ENCODE assay signal across 7 mouse cellular contexts in genomic region chr2:75657907-75658691, GRCm38 (mm10). TPM values are rescaled to one million over a fixed set of nuclear protein-coding genes. Genes with fewer than 3 reads are reported as not detected.
DNase-seq lines count a peak whose midpoint lies in the region; ATAC-seq and TF ChIP-seq lines count a peak whose summit lies in the region.

No protein-coding gene starts in this region.

- TF ChIP-seq EP300 in MEL (IDR thresholded peaks at IDR 0.05; ENCODE audit: low read depth in 1 of 2, low read length in 2 of 2) = no peak

- peaks cover 41% of the 10 kb centered on the region for H3K79me2 ChIP-seq in MEL (ENCODE audit: control insufficient read depth, insufficient read depth, low read length, poor library complexity)

- peaks cover 3 to 13% of the 10 kb centered on the region in 2 experiments; a peak in 3 of 4 replicates for H3K4me1 ChIP-seq in MEL (ENCODE audit: control insufficient read depth in 1 of 2, insufficient read depth in 2 of 2, low read length in 2 of 2)
- H3K4me1 ChIP-seq in embryonic facial prominence, embryonic 14.5 days (ENCODE audit: control insufficient read depth, insufficient read depth, low read length) = peaks cover 14% of the 10 kb centered on the region
- H3K4me1 ChIP-seq in liver, embryonic 15.5 days (replicated peaks) = peaks cover 37% of the 10 kb centered on the region

- H3K27me3 ChIP-seq in MEL (ENCODE audit: control insufficient read depth in 1 of 2, insufficient read depth in 2 of 2, low read length in 2 of 2) = no peaks in the 10 kb centered on the region
- no peaks in the 10 kb centered on the region for H3K27me3 ChIP-seq in embryonic facial prominence, embryonic 14.5 days (replicated peaks; ENCODE audit: control insufficient read depth, insufficient read depth, low read length)
- no peaks in the 10 kb centered on the region for H3K27me3 ChIP-seq in liver, embryonic 15.5 days

- no peak; a peak in 1 of 4 replicates for TF ChIP-seq POLR2A in MEL (IDR thresholded peaks at IDR 0.05; ENCODE audit: control insufficient read depth in 1 of 2, insufficient read depth in 1 of 2, low read depth in 1 of 2, low read length in 2 of 2, poor library complexity in 1 of 2)

- ATAC-seq in embryonic facial prominence, embryonic 14.5 days (ENCODE audit: low read depth) = no peak
- no peak for ATAC-seq in liver, embryonic 15.5 days (ENCODE audit: insufficient read depth)

- peaks cover 17 to 29% of the 10 kb centered on the region in 2 experiments for H3K36me3 ChIP-seq in MEL (ENCODE audit: control insufficient read depth in 1 of 2, insufficient read depth in 2 of 2, low read length in 2 of 2)
- peaks cover 20% of the 10 kb centered on the region for H3K36me3 ChIP-seq in embryonic facial prominence, embryonic 14.5 days (ENCODE audit: control insufficient read depth, insufficient read depth, low read length)
- H3K36me3 ChIP-seq in liver, embryonic 15.5 days (replicated peaks) = peaks cover 25% of the 10 kb centered on the region

- peak overlapping the region; percentile 71 for H3K4me2 ChIP-seq in embryonic facial prominence, embryonic 14.5 days (ENCODE audit: low read depth, low read length)
- peak overlapping the region; percentile 84 for H3K4me2 ChIP-seq in liver, embryonic 15.5 days

- H3K9me3 ChIP-seq in MEL (replicated peaks; ENCODE audit: insufficient read depth, low read length) = no peaks in the 10 kb centered on the region
- H3K9me3 ChIP-seq in embryonic facial prominence, embryonic 14.5 days (ENCODE audit: control insufficient read depth, low read length) = no peaks in the 10 kb centered on the region
- no peaks in the 10 kb centered on the region for H3K9me3 ChIP-seq in liver, embryonic 15.5 days (replicated peaks)

- peak overlapping the region; percentile 100 for H3K9ac ChIP-seq in MEL (ENCODE audit: control insufficient read depth, low read depth, low read length, poor library complexity, severe bottlenecking)
- peak overlapping the region; percentile 84 for H3K9ac ChIP-seq in embryonic facial prominence, embryonic 14.5 days (ENCODE audit: low read depth, low read length)
- H3K9ac ChIP-seq in liver, embryonic 15.5 days = peak overlapping the region; percentile 87

- peak overlapping the region; percentile 70 to 99 for H3K4me3 ChIP-seq in MEL (ENCODE audit: control insufficient read depth in 1 of 2, insufficient read depth in 1 of 2, low read depth in 2 of 2, low read length in 2 of 2)
- H3K4me3 ChIP-seq in embryonic facial prominence, embryonic 14.5 days (ENCODE audit: low read depth, low read length) = peak overlapping the region; percentile 95
- peak overlapping the region; percentile 95 for H3K4me3 ChIP-seq in liver, embryonic 15.5 days (replicated peaks)

- H3K27ac ChIP-seq in MEL (ENCODE audit: control insufficient read depth, low read depth, low read length) = peak overlapping the region; percentile 98
- peak overlapping the region; percentile 99 for H3K27ac ChIP-seq in embryonic facial prominence, embryonic 14.5 days (replicated peaks; ENCODE audit: low read depth, low read length)
- H3K27ac ChIP-seq in liver, embryonic 15.5 days (replicated peaks) = peak overlapping the region; percentile 91

- TF ChIP-seq RAD21 in MEL (IDR thresholded peaks at IDR 0.05; ENCODE audit: low read depth, low read length) = no peak

- 3% methylated on average over 18 of the region's 18 CpGs for WGBS in embryonic facial prominence, embryonic 14.5 days
- WGBS in liver, embryonic 15.5 days (ENCODE audit: insufficient replicate concordance) = 7% methylated on average over 18 of the region's 18 CpGs

- DNase-seq in A20 (ENCODE audit: low read depth, low spot score) (peak; percentile 58), MEL (ENCODE audit: low read depth, low spot score) (peak; percentile 43)
- peak; percentile 46 for DNase-seq in embryonic facial prominence, embryonic 14.5 days (ENCODE audit: low spot score)
- peak; percentile 53 for DNase-seq in induced T-regulatory cell, adult 2 months (ENCODE audit: low read depth)
- DNase-seq in ovary, postnatal 36 days (ENCODE audit: low spot score) = peak; percentile 49
- no peak for DNase-seq in right cerebral cortex, postnatal 14 days

- TF ChIP-seq CTCF in MEL (IDR thresholded peaks at IDR 0.05 in 2 of 3, conservative IDR thresholded peaks at IDR 0.05 in 1 of 3; ENCODE audit: control insufficient read depth in 1 of 3, insufficient read depth in 1 of 3, low read depth in 2 of 3, low read length in 3 of 3, poor library complexity in 1 of 3, severe bottlenecking in 1 of 3) = no peak

TF ChIP-seq in MEL, 35 proteins besides CTCF, POLR2A, EP300 and RAD21:
- peak; percentile 90 for TF ChIP-seq POLR2AphosphoS2 (IDR thresholded peaks at IDR 0.05; ENCODE audit: low read length)
- peak; percentile 98 for TF ChIP-seq CHD1 (IDR thresholded peaks at IDR 0.05; ENCODE audit: low read depth, low read length)
- no peak for TF ChIP-seq NELFE (IDR thresholded peaks at IDR 0.05; ENCODE audit: low read depth, low read length)
- no peak for TF ChIP-seq MYB (IDR thresholded peaks at IDR 0.05; ENCODE audit: low read depth, low read length)
- TF ChIP-seq ZKSCAN1 (IDR thresholded peaks at IDR 0.05; ENCODE audit: low read depth, low read length) = no peak
- no peak for TF ChIP-seq HCFC1 (IDR thresholded peaks at IDR 0.05; ENCODE audit: low read depth, low read length)
- TF ChIP-seq MAZ (IDR thresholded peaks at IDR 0.05; ENCODE audit: low read depth, low read length) = no peak; the same call in 1 of the 2 replicates
- peak; percentile 66; the same call in 1 of the 2 replicates for TF ChIP-seq ZMIZ1 (IDR thresholded peaks at IDR 0.05; ENCODE audit: low read depth, low read length)
- no peak; the same call in 1 of the 2 replicates for TF ChIP-seq TCF12 (IDR thresholded peaks at IDR 0.05; ENCODE audit: low read depth, low read length)
- no peak for TF ChIP-seq GABPA (IDR thresholded peaks at IDR 0.05; ENCODE audit: low read depth, low read length)
- no peak for TF ChIP-seq BHLHE40 (IDR thresholded peaks at IDR 0.05; ENCODE audit: borderline replicate concordance, low read depth, low read length)
- no peak for TF ChIP-seq GATA1 (IDR thresholded peaks at IDR 0.05; ENCODE audit: low read depth, low read length)
- TF ChIP-seq MAX (IDR thresholded peaks at IDR 0.05; ENCODE audit: low read length) = 0 out of 2 replicates have a peak, but pooled peaks have one; percentile 2
- TF ChIP-seq MXI1 (IDR thresholded peaks at IDR 0.05; ENCODE audit: low read depth, low read length) = no peak

RNA-seq across cellular contexts. Expression of gene Hnrnpa3, which starts 1.0 kb away (rescaled TPM):
- 126 and 171 TPM in 2 replicates for total RNA-seq in MEL (2012; rRNA removed)
- 100 to 1,000 TPM; 342 to 437 TPM for polyA plus RNA-seq in MEL (2012; ENCODE audit: insufficient read depth in 1 of 2, insufficient read length in 2 of 2, low read depth in 1 of 2, low replicate concordance in 2 of 2, missing spikeins in 1 of 2)
- polyA plus RNA-seq in embryonic facial prominence, embryonic 14.5 days (2014; fragmentation: Nextera tagmentation; extraction: Ambion mirVana) = 210 and 211 TPM in 2 replicates
- 96.7 and 101 TPM in 2 replicates for polyA plus RNA-seq in liver, embryonic 15.5 days (2015; fragmentation: Nextera tagmentation; extraction: Ambion mirVana)

RNA-seq across cellular contexts. Expression of gene Nfe2l2, which starts 46.3 kb away (rescaled TPM):
- 33.2 and 42.1 TPM in 2 replicates for total RNA-seq in MEL (2012; rRNA removed)
- 10 to 100 TPM in 1 of 2 experiments, not detected in 1; 59.1 TPM for polyA plus RNA-seq in MEL (2012; ENCODE audit: insufficient read depth in 1 of 2, insufficient read length in 2 of 2, low read depth in 1 of 2, low replicate concordance in 2 of 2, missing spikeins in 1 of 2)
- polyA plus RNA-seq in embryonic facial prominence, embryonic 14.5 days (2014; fragmentation: Nextera tagmentation; extraction: Ambion mirVana) = 48.9 and 52.9 TPM in 2 replicates
- 37.1 and 40.7 TPM in 2 replicates for polyA plus RNA-seq in liver, embryonic 15.5 days (2015; fragmentation: Nextera tagmentation; extraction: Ambion mirVana)
